Mouse (Mus musculus) neural tube, embryonic 15.5 days (tissue): ENCODE results near the gene Amigo1. TPM values are rescaled to one million over a fixed set of nuclear protein-coding genes. Genes with fewer than 3 reads are reported as not detected.
"Not testable (repeated sequence)": the region's sequence is repeated elsewhere in the genome, so short reads cannot be mapped to it uniquely, and the experiment has no call there.

Experiments used
- ATAC-seq: fragments of 200-750 bp; cut with Nextera tagmentation; 2 replicates; pipeline ENCODE4 v1.8.0; 2017; ENCODE audit warnings: mild to moderate bottlenecking, moderate TSS enrichment, moderate library complexity; ENCODE audit not compliant: low FRiP score
- H3K27ac ChIP-seq: fragments of 300-500 bp; sonication (generic); replicated peaks from 2 replicates; pipeline ENCODE4 v1.5.1; 2015; ENCODE audit warnings: mild to moderate bottlenecking, inconsistent platforms
- H3K27me3 ChIP-seq: fragments of 300-500 bp; sonication (generic); replicated peaks from 2 replicates; pipeline ENCODE4 v1.6.1; 2015; ENCODE audit warnings: inconsistent platforms
- H3K36me3 ChIP-seq: fragments of 300-500 bp; sonication (generic); 2 replicates; pipeline ENCODE4 v1.6.1; 2015; ENCODE audit warnings: inconsistent platforms
- H3K4me1 ChIP-seq: fragments of 300-500 bp; sonication (generic); 2 replicates; pipeline ENCODE4 v1.6.1; 2015; ENCODE audit warnings: inconsistent platforms
- H3K4me2 ChIP-seq: fragments of 300-500 bp; sonication (generic); 2 replicates; pipeline ENCODE4 v1.6.1; 2015; ENCODE audit warnings: inconsistent platforms, mild to moderate bottlenecking, moderate library complexity
- H3K4me3 ChIP-seq: fragments of 300-500 bp; sonication (generic); replicated peaks from 2 replicates; pipeline ENCODE4 v1.5.1; 2015; ENCODE audit warnings: mild to moderate bottlenecking, inconsistent platforms
- H3K9ac ChIP-seq: fragments of 300-500 bp; sonication (generic); replicated peaks from 2 replicates; pipeline ENCODE4 v1.6.1; 2015; ENCODE audit warnings: mild to moderate bottlenecking, inconsistent platforms
- H3K9me3 ChIP-seq: fragments of 300-500 bp; sonication (generic); replicated peaks from 2 replicates; pipeline ENCODE4 v1.6.1; 2016; ENCODE audit warnings: inconsistent platforms
- WGBS: fragments of 180-500 bp; shearing (Covaris S2); methylation state at CpG from one replicate; pipeline ENCODE4 v1.1.7; 2015; ENCODE audit warnings: mixed read lengths; 5-methylcytosine and 5-hydroxymethylcytosine counted together
- polyA plus RNA-seq: library from polyadenylated mRNA; unstranded; fragments of >200 nt; fragmentation: Nextera tagmentation; extraction: Ambion mirVana; gene quantifications from 2 replicates; pipeline ENCODE4 v1.2.1, GENCODE M21; 2015

Amigo1 gene
- polyA plus RNA-seq, 1 experiment from 2014 or later, result 14.4 TPM

DNA sequence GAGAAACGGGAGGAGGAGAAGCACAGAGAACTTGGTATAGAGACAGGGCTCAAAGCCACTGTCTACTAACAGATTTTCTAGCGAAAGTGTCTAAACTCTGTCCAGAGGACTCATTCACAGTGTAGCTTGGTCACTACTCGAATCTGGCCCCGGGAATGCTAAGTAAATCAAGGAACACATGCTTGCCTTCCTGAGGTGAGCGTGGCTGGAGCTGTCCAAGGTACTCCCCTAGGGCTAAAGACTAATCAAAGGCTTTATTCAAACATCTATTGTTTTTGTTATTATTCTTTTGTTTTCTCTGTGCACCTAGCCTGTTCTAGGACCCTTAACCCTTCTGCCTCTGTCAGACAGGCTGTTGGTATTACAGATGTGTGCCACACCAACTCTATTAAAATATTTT, 28.6 kb downstream of the Amigo1 start:
- WGBS, result 27% methylated on average over 5 of the region's 5 CpGs
- no peak overlapping the region for H3K9ac ChIP-seq

GRCm38 (mm10) chr3:108220661-108221060, 34.5 kb downstream of the Amigo1 start:
- Histone ChIP-seq H3K36me3 (no peaks in the 10 kb centered on the region), H3K27ac (no peak overlapping the region), H3K4me3 (no peak overlapping the region), H3K27me3 (peaks cover 32% of the 10 kb centered on the region), H3K4me1 (peaks cover under 1% of the 10 kb centered on the region; the same call in 1 of the 2 replicates), H3K4me2 (no peak overlapping the region), H3K9me3 (no peaks in the 10 kb centered on the region), H3K9ac (no peak overlapping the region)
- 83% methylated on average over 3 of the region's 3 CpGs for WGBS
- ATAC-seq, result no peak

More for the DNA sequence above, 28.6 kb downstream of the Amigo1 start:
- Histone ChIP-seq H3K27me3 (no peaks in the 10 kb centered on the region), H3K9me3 (no peaks in the 10 kb centered on the region), H3K4me3 (no peak overlapping the region), H3K36me3 (no peaks in the 10 kb centered on the region), H3K27ac (no peak overlapping the region), H3K4me1 (peaks cover 12% of the 10 kb centered on the region), H3K4me2 (no peak overlapping the region)
- no peak for ATAC-seq

GRCm38 (mm10) chr3:108225711-108226557, 39.8 kb downstream of the Amigo1 start:
- no peaks in the 10 kb centered on the region for H3K36me3 ChIP-seq
- H3K4me1 ChIP-seq, result peaks cover 13% of the 10 kb centered on the region
- no peak overlapping the region for H3K27ac ChIP-seq
- peak overlapping the region; percentile 42 for H3K4me3 ChIP-seq
- H3K9me3 ChIP-seq, result no peaks in the 10 kb centered on the region
- peak overlapping the region; percentile 37 for H3K9ac ChIP-seq
- peaks cover 56% of the 10 kb centered on the region for H3K27me3 ChIP-seq
- 2% methylated on average over 66 of the region's 67 CpGs for WGBS
- no peak; the same call in 1 of the 2 replicates for ATAC-seq
- H3K4me2 ChIP-seq, result peak overlapping the region; percentile 72

GRCm38 (mm10) chr3:108226558-108227350, 40.6 kb downstream of the Amigo1 start, which contains the start of gene Sypl2:
Sypl2 (minus strand) TSS chr3:108226648.
- Histone ChIP-seq H3K4me1 (peaks cover 13% of the 10 kb centered on the region), H3K9me3 (no peaks in the 10 kb centered on the region), H3K27ac (no peak within 1 kb of the TSS), H3K9ac (peak within 1 kb of the TSS; percentile 37), H3K36me3 (no peaks in the 10 kb centered on the region), H3K27me3 (peaks cover 56% of the 10 kb centered on the region), H3K4me3 (peak within 1 kb of the TSS; percentile 42), H3K4me2 (peak within 1 kb of the TSS; percentile 72)
- no peak; the same call in 1 of the 2 replicates for ATAC-seq
- WGBS, result 2% methylated on average over 44 of the region's 44 CpGs

DNA sequence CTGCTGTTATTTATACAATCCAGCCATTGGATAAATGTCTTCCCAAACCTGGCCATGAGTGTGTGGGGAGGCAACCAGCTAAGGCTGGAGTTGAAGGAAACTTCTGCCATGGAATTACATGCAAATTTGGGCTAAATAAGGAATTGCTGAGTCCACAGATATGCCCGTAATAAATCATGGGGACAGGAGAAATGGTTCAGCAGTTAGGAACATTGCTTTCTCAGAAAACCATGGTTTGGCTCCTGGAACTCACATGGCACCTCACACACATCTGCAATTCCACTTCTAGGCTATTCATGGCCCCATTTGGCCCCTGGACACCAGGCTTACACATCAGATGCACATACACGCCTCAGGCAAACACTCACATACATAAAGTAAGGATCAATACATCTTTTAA, 41.4 kb downstream of the Amigo1 start:
- peaks cover 50% of the 10 kb centered on the region for H3K27me3 ChIP-seq
- ATAC-seq, result no peak
- no peaks in the 10 kb centered on the region for H3K9me3 ChIP-seq
- no peak overlapping the region for H3K4me2 ChIP-seq
- no peak overlapping the region for H3K27ac ChIP-seq
- H3K36me3 ChIP-seq, result no peaks in the 10 kb centered on the region
- H3K9ac ChIP-seq, result no peak overlapping the region
- no peak overlapping the region for H3K4me3 ChIP-seq
- WGBS, result 80% methylated on average over 2 of the region's 2 CpGs
- peaks cover 13% of the 10 kb centered on the region for H3K4me1 ChIP-seq

DNA sequence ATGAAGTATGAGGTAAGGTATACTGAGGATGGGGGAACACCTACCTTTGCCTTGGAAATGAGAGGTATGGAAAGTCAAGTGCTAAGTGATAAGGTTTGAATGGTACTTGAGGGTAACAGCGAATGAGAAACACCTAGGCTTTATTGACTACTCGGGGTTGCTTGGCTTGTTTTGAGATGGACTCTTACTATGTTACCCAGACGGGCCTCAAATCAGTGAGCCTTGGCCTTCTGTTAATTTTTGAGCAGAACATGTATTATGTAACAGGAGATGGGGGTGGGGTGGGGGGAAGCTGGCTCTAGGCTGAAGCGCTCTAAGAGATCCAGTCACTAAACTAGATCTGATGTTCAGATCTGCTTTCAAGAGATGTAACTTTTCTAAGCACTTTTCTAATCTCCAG, 45.5 kb downstream of the Amigo1 start:
- H3K27me3 ChIP-seq, result peaks cover 14% of the 10 kb centered on the region
- no peak for ATAC-seq
- peaks cover 2% of the 10 kb centered on the region for H3K4me1 ChIP-seq
- no peaks in the 10 kb centered on the region for H3K36me3 ChIP-seq
- 83% methylated on average over 4 of the region's 4 CpGs for WGBS
- H3K9ac ChIP-seq, result no peak overlapping the region
- no peak overlapping the region for H3K4me2 ChIP-seq
- no peak overlapping the region for H3K27ac ChIP-seq
- H3K9me3 ChIP-seq, result no peaks in the 10 kb centered on the region
- H3K4me3 ChIP-seq, result no peak overlapping the region

GRCm38 (mm10) chr3:108237474-108238102, 51.5 kb downstream of the Amigo1 start:
- not testable (repeated sequence) for H3K9ac ChIP-seq, H3K4me1 ChIP-seq, H3K27ac ChIP-seq, ATAC-seq, H3K27me3 ChIP-seq, H3K4me3 ChIP-seq, H3K9me3 ChIP-seq, H3K4me2 ChIP-seq, H3K36me3 ChIP-seq
- 90% methylated on average over 4 of the region's 4 CpGs for WGBS

DNA sequence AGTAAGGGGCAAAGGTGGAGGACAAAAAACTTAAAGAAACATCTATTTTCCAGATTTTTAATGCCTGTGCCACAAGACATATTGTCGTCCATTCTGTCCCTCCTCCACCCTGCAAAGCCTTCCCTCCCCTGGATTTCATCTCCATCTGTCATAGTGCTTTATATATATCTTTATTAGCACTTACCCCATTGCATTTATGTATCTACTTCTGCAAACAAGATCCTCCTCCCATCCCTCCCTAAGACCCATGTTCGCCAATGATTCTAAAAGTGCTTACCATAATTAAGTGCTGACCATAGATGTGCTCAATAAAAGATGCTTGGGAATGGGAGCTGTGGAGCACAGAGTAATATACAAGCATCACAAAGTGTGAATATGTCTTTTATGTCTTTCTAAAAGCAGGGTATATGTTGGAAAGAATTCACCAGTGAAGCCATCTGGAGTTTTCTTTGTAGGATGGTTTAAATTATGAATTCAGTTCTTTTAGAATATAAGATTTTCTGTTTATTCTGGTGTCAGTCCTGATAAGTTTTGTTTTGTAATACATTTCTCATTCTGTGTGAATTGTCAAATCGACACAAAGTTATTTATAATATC, 55.2 kb downstream of the Amigo1 start:
- H3K9ac ChIP-seq, result no peak overlapping the region
- ATAC-seq, result no peak
- H3K4me2 ChIP-seq, result no peak overlapping the region
- no peaks in the 10 kb centered on the region for H3K27me3 ChIP-seq
- H3K27ac ChIP-seq, result no peak overlapping the region
- 93% methylated on average over 3 of the region's 3 CpGs for WGBS
- no peaks in the 10 kb centered on the region for H3K4me1 ChIP-seq
- H3K4me3 ChIP-seq, result no peak overlapping the region
- no peaks in the 10 kb centered on the region for H3K36me3 ChIP-seq
- H3K9me3 ChIP-seq, result no peaks in the 10 kb centered on the region; the same call in 1 of the 2 replicates

Other genes starting within 250 kb of the Amigo1 start
- gene Gstm6, start 242.6 kb upstream of the Amigo1 start, polyA plus RNA-seq, result 9.0 and 10.6 TPM in 2 replicates
- gene Gstm3, start 217.1 kb upstream of the Amigo1 start, polyA plus RNA-seq, result 2.7 TPM in 1 of 2 replicates, not detected in the other
- gene Gstm2, start 199.9 kb upstream of the Amigo1 start, polyA plus RNA-seq, result 7.4 and 23.4 TPM in 2 replicates
- 161 and 189 TPM in 2 replicates for gene Gstm1, start 168.4 kb upstream of the Amigo1 start, polyA plus RNA-seq
- gene Gstm4, start 141.4 kb upstream of the Amigo1 start, polyA plus RNA-seq, result 19.1 and 21.0 TPM in 2 replicates
- gene Ampd2, start 99.7 kb upstream of the Amigo1 start, polyA plus RNA-seq, result 64.1 and 66.9 TPM in 2 replicates
- gene Gnat2, start 93.5 kb upstream of the Amigo1 start, polyA plus RNA-seq, result 0.13 and 0.43 TPM in 2 replicates
- 103 and 121 TPM in 2 replicates for gene Gnai3, start 40.2 kb upstream of the Amigo1 start, polyA plus RNA-seq
- gene Gpr61, start 31.5 kb upstream of the Amigo1 start, polyA plus RNA-seq, result 6.1 and 7.7 TPM in 2 replicates
- gene Cyb561d1, start 14.9 kb downstream of the Amigo1 start, polyA plus RNA-seq, result 3.1 TPM in 2 replicates
- gene Atxn7l2, start 24.6 kb downstream of the Amigo1 start, polyA plus RNA-seq, result 18.4 and 21.2 TPM in 2 replicates
- gene Sypl2, start 40.3 kb downstream of the Amigo1 start, polyA plus RNA-seq, result 0.38 and 0.52 TPM in 2 replicates
- gene Psma5, start 70.6 kb downstream of the Amigo1 start, polyA plus RNA-seq, result 239 and 254 TPM in 2 replicates
- gene Sort1, start 97.7 kb downstream of the Amigo1 start, polyA plus RNA-seq, result 13.6 and 17.0 TPM in 2 replicates
- 0.15 and 0.19 TPM in 2 replicates for gene Mybphl, start 178.6 kb downstream of the Amigo1 start, polyA plus RNA-seq
- 5.5 and 12.4 TPM in 2 replicates for gene Psrc1, start 197.5 kb downstream of the Amigo1 start, polyA plus RNA-seq
- 34.4 and 35.0 TPM in 2 replicates for gene Celsr2, start 229.2 kb downstream of the Amigo1 start, polyA plus RNA-seq